Mouse (Mus musculus) embryo, embryonic 10.5 days (tissue): ENCODE data around the gene Topbp1.

Experiments
- DNase-seq: peaks from one replicate; pipeline ENCODE4 v3.0.0-alpha.2; 2015; ENCODE audit warnings: low spot score

Gene Topbp1

DNA sequence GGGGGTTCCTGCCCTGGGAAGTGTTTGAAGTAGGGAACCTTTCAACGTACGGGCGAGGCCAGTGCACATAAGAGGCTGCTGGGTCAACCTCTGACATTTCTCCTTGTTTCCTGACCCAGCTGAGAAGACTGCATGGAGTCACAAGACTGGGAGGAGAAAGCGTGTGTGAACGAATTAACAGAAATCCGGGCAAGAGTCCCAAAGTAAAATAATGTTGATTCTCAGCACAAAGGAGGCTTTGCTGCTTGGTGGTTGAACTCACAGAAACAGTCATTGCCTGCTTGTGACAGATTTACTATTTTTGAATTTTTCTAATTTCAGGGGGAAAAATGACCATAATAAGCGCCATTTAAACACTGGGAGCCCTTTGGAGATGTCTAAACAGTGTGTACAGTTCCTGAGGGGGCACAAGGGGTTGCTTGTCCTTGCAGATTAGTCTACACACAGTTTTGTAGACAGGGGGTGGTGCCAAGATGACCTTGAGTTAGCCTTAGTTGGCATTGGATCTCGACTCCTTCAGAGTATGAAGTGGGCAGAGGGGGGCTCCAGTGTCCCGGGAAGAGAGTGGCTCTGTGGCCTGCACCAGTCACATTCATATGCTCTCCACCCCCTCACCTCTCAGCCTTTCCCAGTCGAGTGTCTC lies 82.1 kb downstream of the Topbp1 start:
- no peak for DNase-seq

DNA sequence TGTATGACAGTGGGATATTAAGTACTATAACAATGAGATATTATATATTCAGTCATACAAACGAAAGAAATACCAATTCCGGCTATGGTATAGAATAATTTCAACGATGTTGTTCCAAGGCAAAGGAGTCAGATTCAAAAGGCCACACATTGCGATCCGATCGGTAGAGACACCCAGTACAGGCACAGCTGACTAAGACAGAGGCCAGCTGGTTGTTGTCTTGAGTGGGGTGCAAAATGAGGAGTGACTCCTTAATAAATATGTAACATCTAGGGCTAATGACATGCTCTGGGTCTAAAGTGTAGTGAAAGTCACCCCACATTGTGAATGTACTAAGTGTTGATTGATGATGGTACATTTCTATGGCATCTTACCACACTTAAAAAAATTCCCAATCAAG lies 84.2 kb downstream of the Topbp1 start:
- DNase-seq: no peak

DNA sequence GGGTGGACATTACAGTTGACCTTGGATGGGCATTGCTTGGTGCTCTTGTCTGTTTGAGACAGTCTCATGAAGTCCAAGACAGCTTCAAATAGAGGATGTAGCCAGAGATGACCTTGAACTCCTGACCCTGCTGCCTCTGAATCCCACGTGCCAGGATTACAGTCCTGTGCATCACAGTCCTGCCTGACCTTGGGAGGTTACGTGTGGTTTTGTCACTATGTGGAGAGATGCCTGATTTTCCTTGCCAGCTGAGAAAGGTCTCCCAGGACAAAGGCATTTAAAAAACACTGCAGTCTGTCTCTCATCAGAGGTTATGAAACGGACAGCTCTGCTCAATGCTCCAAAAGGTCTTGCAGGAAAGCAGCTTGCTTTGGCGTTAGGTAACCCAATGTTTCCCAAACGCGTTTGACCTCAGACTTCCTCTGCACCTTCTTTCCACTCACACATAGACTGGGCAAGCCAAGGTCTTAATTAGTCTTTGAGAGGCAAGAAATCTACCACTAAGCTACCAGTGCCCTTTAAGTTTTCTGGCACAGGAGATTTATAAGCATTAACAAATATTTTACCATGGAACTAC lies 86.9 kb downstream of the Topbp1 start:
- no peak for DNase-seq

DNA sequence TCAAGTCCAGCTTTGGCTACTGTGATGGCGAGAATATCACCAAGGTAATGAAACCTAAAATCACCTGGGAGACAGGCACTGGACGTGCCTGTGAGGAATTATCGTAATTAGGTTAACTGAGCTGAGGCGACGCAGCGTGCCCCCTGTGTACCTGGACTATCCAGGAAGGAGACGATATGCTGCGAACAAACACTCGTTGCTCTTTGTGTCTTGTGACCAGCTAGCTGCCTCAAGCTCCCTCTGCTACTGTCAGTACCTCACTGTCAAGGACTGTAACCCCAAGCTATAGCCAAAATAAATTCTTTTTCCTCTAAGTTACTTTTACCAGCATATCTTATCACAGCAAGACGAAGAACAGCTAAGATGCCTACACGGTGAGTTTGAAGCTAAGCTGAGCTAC lies 88.2 kb downstream of the Topbp1 start:
- DNase-seq: no peak

DNA sequence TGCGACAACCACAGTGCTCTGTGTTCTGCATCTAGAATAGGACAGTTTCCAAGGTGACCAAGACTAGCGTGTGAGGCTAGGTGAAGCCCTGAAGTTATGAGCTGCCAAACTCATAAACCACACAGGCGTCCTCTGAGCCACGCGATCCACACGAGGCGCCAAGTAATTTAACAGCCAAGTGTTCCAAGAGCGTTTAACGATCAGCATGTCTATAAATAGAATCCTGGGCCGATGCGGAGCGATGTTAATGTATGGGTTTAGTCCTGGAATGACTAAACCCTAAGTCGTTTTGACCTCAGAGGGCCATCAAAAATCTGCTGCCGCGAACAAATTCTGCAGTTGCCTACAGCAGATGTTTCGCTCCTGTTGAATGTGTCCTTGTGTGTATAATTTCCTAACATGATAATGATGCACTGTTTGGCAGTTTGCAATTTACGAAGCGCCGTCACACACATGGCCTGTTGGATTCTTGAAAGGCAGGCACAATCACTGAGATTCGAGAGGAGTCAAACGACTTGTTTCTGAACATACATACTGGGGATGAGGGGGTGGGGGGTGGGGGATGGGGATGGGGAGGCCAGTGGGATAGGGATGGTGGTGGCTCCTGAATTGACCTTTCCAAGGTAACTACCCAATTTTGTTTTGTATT lies 93.6 kb downstream of the Topbp1 start:
- peak; percentile 28 for DNase-seq
